Mouse (Mus musculus) megakaryocyte, embryonic 14.5 days (primary cell): ENCODE measurements around the gene Kpna7.

Source experiments
- FLI1 ChIP-seq: IDR thresholded peaks from 2 replicates; pipeline ENCODE4 v1.6.1; 2012; ENCODE audit warnings: low read length, inconsistent platforms, mixed read lengths
- GATA1 ChIP-seq: IDR thresholded peaks from 3 replicates; pipeline ENCODE4 v1.6.1; 2012; ENCODE audit warnings: mixed read lengths, low read length, inconsistent platforms, borderline replicate concordance

GRCm38 (mm10) chr5:145075081-145075480, 8.7 kb downstream of the Kpna7 start:
- TF ChIP-seq GATA1 (no peak), FLI1 (no peak)
